9 mouse cellular contexts compared by ENCODE assay signal in the genomic region with DNA sequence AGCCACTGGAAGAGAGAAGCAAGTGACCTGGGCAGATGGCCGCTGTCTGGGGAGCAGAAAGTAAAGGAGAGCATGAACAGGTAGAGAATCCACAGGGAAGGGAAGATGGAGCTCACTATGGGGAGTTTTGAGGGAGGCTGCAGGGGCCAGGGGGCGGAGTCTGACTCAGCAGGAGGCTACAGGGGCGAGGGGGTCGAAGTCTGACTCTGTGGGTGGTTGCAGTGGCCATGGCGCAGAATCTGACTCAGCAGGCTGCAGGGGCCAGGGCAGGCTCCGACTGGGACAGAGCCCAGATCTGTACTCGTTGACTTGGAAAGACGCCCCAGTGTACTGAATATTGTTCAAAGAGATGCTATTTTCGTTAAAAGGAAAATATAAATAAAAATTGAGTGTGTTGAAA. TPM values are rescaled to one million over a fixed set of nuclear protein-coding genes. Genes with fewer than 3 reads are reported as not detected.
A peak's percentile ranks its signal among the peaks of the same experiment; 100 is the strongest.
DNase-seq lines count a peak whose midpoint lies in the region; ATAC-seq lines count a peak whose summit lies in the region.
"Had no signal": no experiment of that assay in that cellular context is flagged by ENCODE, and none has a peak within 500 bp of the region (broad histone marks: within the 10 kb centered on the region; RNA-seq: fewer than 3 reads in every experiment).

No protein-coding gene starts in this region.

- WGBS in embryonic facial prominence, embryonic 15.5 days, result 18% methylated on average over 9 of the region's 9 CpGs
- 17% methylated on average over 9 of the region's 9 CpGs for WGBS in hindbrain, embryonic 13.5 days
- 31% methylated on average over 9 of the region's 9 CpGs for WGBS in liver, embryonic 16.5 days (ENCODE audit: insufficient replicate concordance)
- 22% methylated on average over 9 of the region's 9 CpGs for WGBS in forebrain, embryonic 11.5 days

- peak overlapping the region; percentile 21; the same call in 1 of the 2 replicates for H3K4me2 ChIP-seq in embryonic facial prominence, embryonic 15.5 days (replicated peaks)
- peak overlapping the region; percentile 2; the same call in 1 of the 2 replicates for H3K4me2 ChIP-seq in hindbrain, embryonic 13.5 days
- H3K4me2 ChIP-seq in liver, embryonic 16.5 days (ENCODE audit: low read depth, low read length), result 0 out of 2 replicates have a peak overlapping the region, but pooled peaks have one; percentile 9
- H3K4me2 ChIP-seq in forebrain, embryonic 11.5 days (ENCODE audit: low read depth, low read length, severe bottlenecking), result no peak overlapping the region

- no peaks in the 10 kb centered on the region for H3K9me3 ChIP-seq in embryonic facial prominence, embryonic 15.5 days (replicated peaks)
- H3K9me3 ChIP-seq in hindbrain, embryonic 13.5 days, result no peaks in the 10 kb centered on the region
- no peaks in the 10 kb centered on the region for H3K9me3 ChIP-seq in liver, embryonic 16.5 days (replicated peaks; ENCODE audit: control insufficient read depth, low read length)
- H3K9me3 ChIP-seq in forebrain, embryonic 11.5 days (ENCODE audit: control insufficient read depth, low read length), result no peaks in the 10 kb centered on the region

- ATAC-seq in embryonic facial prominence, embryonic 15.5 days (ENCODE audit: insufficient number of reproducible peaks, low FRiP score, low TSS enrichment, low read depth), result no peak
- no peak for ATAC-seq in hindbrain, embryonic 13.5 days (ENCODE audit: low FRiP score)
- ATAC-seq in liver, embryonic 16.5 days (ENCODE audit: low read depth), result no peak
- ATAC-seq in forebrain, embryonic 11.5 days (replicated peaks; ENCODE audit: low FRiP score), result no peak

- no peaks in the 10 kb centered on the region for H3K36me3 ChIP-seq in embryonic facial prominence, embryonic 15.5 days
- H3K36me3 ChIP-seq in hindbrain, embryonic 13.5 days, result no peaks in the 10 kb centered on the region
- H3K36me3 ChIP-seq in liver, embryonic 16.5 days (ENCODE audit: control insufficient read depth, insufficient read depth), result no peaks in the 10 kb centered on the region
- H3K36me3 ChIP-seq in forebrain, embryonic 11.5 days (ENCODE audit: control insufficient read depth, insufficient read depth, low read length), result no peaks in the 10 kb centered on the region

- peak; percentile 19 to 29 for DNase-seq in adrenal gland, adult 18-20 months (ENCODE audit: low spot score in 2 of 2)
- DNase-seq in adrenal gland, postnatal 4 days (ENCODE audit: low spot score in 2 of 2), result no peak
- peak; percentile 4 for DNase-seq in R1 (ENCODE audit: low read depth, low spot score)
- no peak for DNase-seq in frontal cortex, postnatal 10 days (ENCODE audit: low spot score in 2 of 2)
- no peak for DNase-seq in forebrain, embryonic 11.5 days (ENCODE audit: low spot score)

- H3K27ac ChIP-seq in embryonic facial prominence, embryonic 15.5 days (replicated peaks), result no peak overlapping the region
- H3K27ac ChIP-seq in hindbrain, embryonic 13.5 days, result no peak overlapping the region
- no peak overlapping the region for H3K27ac ChIP-seq in liver, embryonic 16.5 days (ENCODE audit: low read length)
- H3K27ac ChIP-seq in forebrain, embryonic 11.5 days (ENCODE audit: low read depth, low read length), result no peak overlapping the region
- H3K27ac ChIP-seq: liver, embryonic 14.5 days had no signal

- no peak overlapping the region for H3K4me3 ChIP-seq in embryonic facial prominence, embryonic 15.5 days (replicated peaks)
- H3K4me3 ChIP-seq in hindbrain, embryonic 13.5 days, result no peak overlapping the region
- no peak overlapping the region for H3K4me3 ChIP-seq in liver, embryonic 16.5 days (ENCODE audit: low read depth, low read length)
- H3K4me3 ChIP-seq in forebrain, embryonic 11.5 days (ENCODE audit: low read depth, low read length), result no peak overlapping the region

- H3K27me3 ChIP-seq in embryonic facial prominence, embryonic 15.5 days, result no peaks in the 10 kb centered on the region
- H3K27me3 ChIP-seq in hindbrain, embryonic 13.5 days, result peaks cover 10% of the 10 kb centered on the region; the same call in 1 of the 2 replicates
- H3K27me3 ChIP-seq in liver, embryonic 16.5 days (ENCODE audit: control insufficient read depth, insufficient read depth, low read depth, low read length), result no peaks in the 10 kb centered on the region
- H3K27me3 ChIP-seq in forebrain, embryonic 11.5 days (ENCODE audit: control insufficient read depth, insufficient read depth, low read length), result 0 out of 2 replicates have a peak, but pooled peaks cover 2% of the 10 kb centered on the region

- H3K4me1 ChIP-seq in embryonic facial prominence, embryonic 15.5 days, result no peaks in the 10 kb centered on the region
- peaks cover 14% of the 10 kb centered on the region for H3K4me1 ChIP-seq in hindbrain, embryonic 13.5 days (replicated peaks)
- H3K4me1 ChIP-seq in liver, embryonic 16.5 days (ENCODE audit: control insufficient read depth, low read depth, low read length), result no peaks in the 10 kb centered on the region
- no peaks in the 10 kb centered on the region for H3K4me1 ChIP-seq in forebrain, embryonic 11.5 days (replicated peaks; ENCODE audit: control insufficient read depth, insufficient read depth, low read length)

- H3K9ac ChIP-seq in embryonic facial prominence, embryonic 15.5 days, result no peak overlapping the region
- no peak overlapping the region for H3K9ac ChIP-seq in hindbrain, embryonic 13.5 days
- H3K9ac ChIP-seq in liver, embryonic 16.5 days (ENCODE audit: low read depth, low read length), result no peak overlapping the region
- H3K9ac ChIP-seq in forebrain, embryonic 11.5 days (ENCODE audit: low read length), result no peak overlapping the region
- H3K9ac ChIP-seq: liver, embryonic 14.5 days had no signal

RNA-seq across cellular contexts. Expression of a gene that starts 8.9 kb away (rescaled TPM):
- total RNA-seq in adrenal gland, adult 18-20 months (2021), result 1 to 10 TPM in 1 of 2 experiments, under 1 TPM in 1; 0.54 to 1.6 TPM
- total RNA-seq in adrenal gland, postnatal 4 days (2021), result 1 to 10 TPM; 1.2 to 1.4 TPM
- 0.40 and 0.51 TPM in 2 replicates for polyA plus RNA-seq in embryonic facial prominence, embryonic 15.5 days (2015; fragmentation: Nextera tagmentation; extraction: Ambion mirVana)
- polyA plus RNA-seq in hindbrain, embryonic 13.5 days (2015; fragmentation: Nextera tagmentation; extraction: Ambion mirVana), result 0.58 and 0.75 TPM in 2 replicates
- polyA plus RNA-seq in liver, embryonic 16.5 days (2015; fragmentation: Nextera tagmentation; extraction: Ambion mirVana), result not detected in 2 replicates
- 0.52 and 1.1 TPM in 2 replicates for polyA plus RNA-seq in forebrain, embryonic 11.5 days (2014; fragmentation: Nextera tagmentation; extraction: Ambion mirVana)
- polyA plus RNA-seq: liver, embryonic 14.5 days had no signal

Comparison
In these comparisons a context has a peak if more than half of its experiments do, and no peak if none do; other contexts are left out.
1. DNase-seq: peak in adrenal gland, adult 18-20 months (2 of 2) and R1 (single experiment); none in adrenal gland, postnatal 4 days (0 of 2), frontal cortex, postnatal 10 days (0 of 2) and forebrain, embryonic 11.5 days (single experiment).